8 mouse cellular contexts compared by ENCODE assay signal in genomic region chr7:127823236-127824171, GRCm38 (mm10). TPM values are rescaled to one million over a fixed set of nuclear protein-coding genes. Genes with fewer than 3 reads are reported as not detected.
DNase-seq lines count a peak whose midpoint lies in the region; ATAC-seq and TF ChIP-seq lines count a peak whose summit lies in the region.

No protein-coding gene starts in this region.

- H3K27ac ChIP-seq in lung, embryonic 14.5 days (ENCODE audit: low read depth): no peak overlapping the region
- peak overlapping the region; percentile 93 for H3K27ac ChIP-seq in hindbrain, postnatal 0 days
- H3K27ac ChIP-seq in neural tube, embryonic 14.5 days (ENCODE audit: low read depth, low read length): peak overlapping the region; percentile 84

- H3K4me1 ChIP-seq in lung, embryonic 14.5 days (ENCODE audit: insufficient read depth): no peaks in the 10 kb centered on the region
- H3K4me1 ChIP-seq in hindbrain, postnatal 0 days (ENCODE audit: insufficient read depth, low read length): 0 out of 2 replicates have a peak, but pooled peaks cover 11% of the 10 kb centered on the region
- H3K4me1 ChIP-seq in neural tube, embryonic 14.5 days (ENCODE audit: control insufficient read depth, insufficient read depth, low read length): peaks cover 14% of the 10 kb centered on the region

- peak overlapping the region; percentile 64 for H3K9ac ChIP-seq in lung, embryonic 14.5 days
- peak overlapping the region; percentile 82 for H3K9ac ChIP-seq in hindbrain, postnatal 0 days (replicated peaks; ENCODE audit: low read length)
- H3K9ac ChIP-seq in neural tube, embryonic 14.5 days (replicated peaks; ENCODE audit: low read depth, low read length): peak overlapping the region; percentile 90

- peak; percentile 38; the same call in 1 of the 2 replicates for ATAC-seq in lung, embryonic 14.5 days (ENCODE audit: insufficient read depth)
- ATAC-seq in hindbrain, postnatal 0 days: peak; percentile 27
- ATAC-seq in neural tube, embryonic 14.5 days (ENCODE audit: low read depth): peak; percentile 39

- H3K9me3 ChIP-seq in lung, embryonic 14.5 days (ENCODE audit: low read depth, low read length): no peaks in the 10 kb centered on the region
- H3K9me3 ChIP-seq in hindbrain, postnatal 0 days (ENCODE audit: low read length): no peaks in the 10 kb centered on the region
- no peaks in the 10 kb centered on the region for H3K9me3 ChIP-seq in neural tube, embryonic 14.5 days (ENCODE audit: control insufficient read depth, low read length)

- peak overlapping the region; percentile 76 for H3K4me2 ChIP-seq in lung, embryonic 14.5 days
- peak overlapping the region; percentile 68 for H3K4me2 ChIP-seq in hindbrain, postnatal 0 days (ENCODE audit: low read depth, low read length)
- peak overlapping the region; percentile 79 for H3K4me2 ChIP-seq in neural tube, embryonic 14.5 days (ENCODE audit: low read depth, low read length)

- peak overlapping the region; percentile 56 for H3K4me3 ChIP-seq in lung, embryonic 14.5 days (ENCODE audit: low read depth, low read length)
- peak overlapping the region; percentile 83 for H3K4me3 ChIP-seq in hindbrain, postnatal 0 days (ENCODE audit: low read length)
- peak overlapping the region; percentile 72 for H3K4me3 ChIP-seq in neural tube, embryonic 14.5 days (ENCODE audit: low read depth, low read length)

- DNase-seq in lung, embryonic 14.5 days: peak; percentile 18
- no peak for DNase-seq in lung, postnatal 10 days
- peak; percentile 44 for DNase-seq in embryo, embryonic 10.5 days (ENCODE audit: low spot score)
- DNase-seq in hindbrain, postnatal 0 days (ENCODE audit: low spot score): no peak
- DNase-seq in adipocyte (ENCODE audit: low spot score): no peak
- DNase-seq in urinary bladder, postnatal 14 days (ENCODE audit: low spot score): no peak
- no peak for DNase-seq in adrenal gland, postnatal 36 days

- peak; percentile 28 for TF ChIP-seq CTCF in lung, embryonic 14.5 days (IDR thresholded peaks at IDR 0.05; ENCODE audit: low read depth)
- TF ChIP-seq CTCF in hindbrain, postnatal 0 days (IDR thresholded peaks at IDR 0.05; ENCODE audit: low read depth): peak; percentile 49

- H3K27me3 ChIP-seq in lung, embryonic 14.5 days (ENCODE audit: insufficient read depth, low read length): no peaks in the 10 kb centered on the region
- no peaks in the 10 kb centered on the region for H3K27me3 ChIP-seq in hindbrain, postnatal 0 days (ENCODE audit: insufficient read depth, low read length)
- no peaks in the 10 kb centered on the region for H3K27me3 ChIP-seq in neural tube, embryonic 14.5 days (ENCODE audit: control insufficient read depth, insufficient read depth, low read length)

- 70% methylated on average over 11 of the region's 11 CpGs for WGBS in lung, embryonic 14.5 days
- WGBS in hindbrain, postnatal 0 days: 31% methylated on average over 7 of the region's 11 CpGs
- WGBS in neural tube, embryonic 14.5 days: 56% methylated on average over 11 of the region's 11 CpGs

- H3K36me3 ChIP-seq in lung, embryonic 14.5 days (ENCODE audit: insufficient read depth): no peaks in the 10 kb centered on the region
- H3K36me3 ChIP-seq in hindbrain, postnatal 0 days (ENCODE audit: insufficient read depth, low read length): no peaks in the 10 kb centered on the region
- H3K36me3 ChIP-seq in neural tube, embryonic 14.5 days (ENCODE audit: control insufficient read depth, insufficient read depth, low read length): no peaks in the 10 kb centered on the region

RNA-seq across cellular contexts. Expression of gene Stx4a, which starts 0.6 kb away (rescaled TPM):
- 19.7 and 21.8 TPM in 2 replicates for polyA plus RNA-seq in lung, embryonic 14.5 days (2014; fragmentation: Nextera tagmentation; extraction: Ambion mirVana)
- total RNA-seq in hindbrain, postnatal 0 days (2014; rRNA removed): 4.0 and 9.6 TPM in 2 replicates
- 28.4 and 31.8 TPM in 2 replicates for polyA plus RNA-seq in hindbrain, postnatal 0 days (2015; fragmentation: Nextera tagmentation; extraction: Ambion mirVana)
- polyA plus RNA-seq in neural tube, embryonic 14.5 days (2014; fragmentation: Nextera tagmentation; extraction: Ambion mirVana): 9.8 and 13.5 TPM in 2 replicates
- 100 to 1,000 TPM in 1 of 2 experiments, 10 to 100 TPM in 1; 92.5 to 108 TPM for total RNA-seq in adrenal gland, postnatal 36 days (2021)

RNA-seq across cellular contexts. Expression of gene Stx1b, which starts 0.8 kb away (rescaled TPM):
- 2.0 and 2.8 TPM in 2 replicates for polyA plus RNA-seq in lung, embryonic 14.5 days (2014; fragmentation: Nextera tagmentation; extraction: Ambion mirVana)
- total RNA-seq in hindbrain, postnatal 0 days (2014; rRNA removed): 69.7 and 72.7 TPM in 2 replicates
- 66.6 and 76.3 TPM in 2 replicates for polyA plus RNA-seq in hindbrain, postnatal 0 days (2015; fragmentation: Nextera tagmentation; extraction: Ambion mirVana)
- 65.9 and 66.9 TPM in 2 replicates for polyA plus RNA-seq in neural tube, embryonic 14.5 days (2014; fragmentation: Nextera tagmentation; extraction: Ambion mirVana)
- 1 to 10 TPM; 4.4 to 4.5 TPM for total RNA-seq in adrenal gland, postnatal 36 days (2021)

RNA-seq across cellular contexts. Expression of gene Hsd3b7, which starts 23.1 kb away (rescaled TPM):
- 13.6 and 18.3 TPM in 2 replicates for polyA plus RNA-seq in lung, embryonic 14.5 days (2014; fragmentation: Nextera tagmentation; extraction: Ambion mirVana)
- total RNA-seq in hindbrain, postnatal 0 days (2014; rRNA removed): 11.0 and 12.1 TPM in 2 replicates
- 10.3 and 11.3 TPM in 2 replicates for polyA plus RNA-seq in hindbrain, postnatal 0 days (2015; fragmentation: Nextera tagmentation; extraction: Ambion mirVana)
- 7.0 and 9.6 TPM in 2 replicates for polyA plus RNA-seq in neural tube, embryonic 14.5 days (2014; fragmentation: Nextera tagmentation; extraction: Ambion mirVana)
- 10 to 100 TPM; 30.0 to 53.3 TPM for total RNA-seq in adrenal gland, postnatal 36 days (2021)

RNA-seq across cellular contexts. Expression of gene Gm49388, which starts 38.1 kb away (rescaled TPM):
- 0.43 TPM in 1 of 2 replicates, not detected in the other for polyA plus RNA-seq in lung, embryonic 14.5 days (2014; fragmentation: Nextera tagmentation; extraction: Ambion mirVana)
- total RNA-seq in hindbrain, postnatal 0 days (2014; rRNA removed): 0.05 and 2.9 TPM in 2 replicates
- polyA plus RNA-seq in hindbrain, postnatal 0 days (2015; fragmentation: Nextera tagmentation; extraction: Ambion mirVana): not detected in 2 replicates
- polyA plus RNA-seq in neural tube, embryonic 14.5 days (2014; fragmentation: Nextera tagmentation; extraction: Ambion mirVana): 0.64 TPM in 1 of 2 replicates, not detected in the other
- total RNA-seq in adrenal gland, postnatal 36 days (2021): 1 to 10 TPM; 4.1 to 6.6 TPM

RNA-seq across cellular contexts. Expression of gene Setd1a, which starts 47.0 kb away (rescaled TPM):
- 27.2 and 30.1 TPM in 2 replicates for polyA plus RNA-seq in lung, embryonic 14.5 days (2014; fragmentation: Nextera tagmentation; extraction: Ambion mirVana)
- 17.8 and 18.2 TPM in 2 replicates for total RNA-seq in hindbrain, postnatal 0 days (2014; rRNA removed)
- 10.5 and 16.0 TPM in 2 replicates for polyA plus RNA-seq in hindbrain, postnatal 0 days (2015; fragmentation: Nextera tagmentation; extraction: Ambion mirVana)
- 22.4 and 23.3 TPM in 2 replicates for polyA plus RNA-seq in neural tube, embryonic 14.5 days (2014; fragmentation: Nextera tagmentation; extraction: Ambion mirVana)
- total RNA-seq in adrenal gland, postnatal 36 days (2021): 10 to 100 TPM; 36.0 TPM

Comparison
In these comparisons a context has a peak if more than half of its experiments do, and no peak if none do; other contexts are left out.
1. DNase-seq: peak in lung, embryonic 14.5 days (single experiment) and embryo, embryonic 10.5 days (single experiment); none in lung, postnatal 10 days (single experiment), hindbrain, postnatal 0 days (single experiment), adipocyte (single experiment), urinary bladder, postnatal 14 days (single experiment) and adrenal gland, postnatal 36 days (0 of 2).
2. RNA of gene Stx1b, which starts 0.8 kb away (polyA plus RNA-seq): 66.6 to 76.3 TPM in hindbrain, postnatal 0 days and 65.9 to 66.9 TPM in neural tube, embryonic 14.5 days; 2.0 to 2.8 TPM in lung, embryonic 14.5 days; every median in the first group is over 10 times any median in the second.
3. Peak in every context shown above with its lines, with median percentiles within 50 percentile points of each other: ATAC-seq, H3K4me2 ChIP-seq, H3K4me3 ChIP-seq and H3K9ac ChIP-seq.